Comparison of ENCODE assay signal across 9 mouse cellular contexts in genomic region chr9:101611481-101611880, GRCm38 (mm10).
A peak's percentile ranks its signal among the peaks of the same experiment; 100 is the strongest.
DNase-seq lines count a peak whose midpoint lies in the region; ATAC-seq and TF ChIP-seq lines count a peak whose summit lies in the region.
"Had no signal": no experiment of that assay in that cellular context is flagged by ENCODE, and none has a peak within 500 bp of the region (broad histone marks: within the 10 kb centered on the region; RNA-seq: fewer than 3 reads in every experiment).

No protein-coding gene starts in this region.

- no peaks in the 10 kb centered on the region for H3K4me1 ChIP-seq in hindbrain, embryonic 11.5 days (replicated peaks; ENCODE audit: control insufficient read depth, insufficient read depth, low read length)
- H3K4me1 ChIP-seq in hindbrain, embryonic 13.5 days (replicated peaks), result no peaks in the 10 kb centered on the region
- no peaks in the 10 kb centered on the region for H3K4me1 ChIP-seq in testis, adult 2 months (ENCODE audit: control insufficient read depth, insufficient read depth, low read length)
- H3K4me1 ChIP-seq in stomach, postnatal 0 days (replicated peaks; ENCODE audit: control insufficient read depth, insufficient read depth), result no peaks in the 10 kb centered on the region
- H3K4me1 ChIP-seq: neural tube, embryonic 12.5 days had no signal

- no peak for TF ChIP-seq POLR2A in testis, adult 2 months (IDR thresholded peaks at IDR 0.05; ENCODE audit: control insufficient read depth, low read depth, low read length)

- peak; percentile 9; the same call in 1 of the 2 replicates for TF ChIP-seq CTCF in testis, adult 2 months (IDR thresholded peaks at IDR 0.05; ENCODE audit: control insufficient read depth, insufficient read depth, insufficient replicate concordance, low read depth, low read length)
- TF ChIP-seq CTCF in stomach, postnatal 0 days (IDR thresholded peaks at IDR 0.05; ENCODE audit: low read depth), result peak; percentile 69

- H3K4me3 ChIP-seq in hindbrain, embryonic 11.5 days (ENCODE audit: low read depth, low read length), result no peak overlapping the region
- H3K4me3 ChIP-seq in hindbrain, embryonic 13.5 days, result no peak overlapping the region
- H3K4me3 ChIP-seq in testis, adult 2 months (ENCODE audit: control insufficient read depth, low read depth, low read length), result no peak overlapping the region
- H3K4me3 ChIP-seq in stomach, postnatal 0 days (ENCODE audit: low read depth, low read length), result no peak overlapping the region
- H3K4me3 ChIP-seq: neural tube, embryonic 12.5 days had no signal

- no peaks in the 10 kb centered on the region for H3K9me3 ChIP-seq in hindbrain, embryonic 11.5 days (ENCODE audit: control insufficient read depth, low read length)
- H3K9me3 ChIP-seq in hindbrain, embryonic 13.5 days, result no peaks in the 10 kb centered on the region
- H3K9me3 ChIP-seq in stomach, postnatal 0 days (ENCODE audit: control insufficient read depth, low read length), result no peaks in the 10 kb centered on the region
- H3K9me3 ChIP-seq: neural tube, embryonic 12.5 days had no signal

- H3K9ac ChIP-seq in hindbrain, embryonic 11.5 days (ENCODE audit: low read depth, low read length), result no peak overlapping the region
- no peak overlapping the region for H3K9ac ChIP-seq in hindbrain, embryonic 13.5 days
- no peak overlapping the region for H3K9ac ChIP-seq in stomach, postnatal 0 days (ENCODE audit: low read length)
- H3K9ac ChIP-seq: neural tube, embryonic 12.5 days had no signal

- WGBS in hindbrain, embryonic 11.5 days, result 32% methylated on average over 3 of the region's 3 CpGs
- 19% methylated on average over 3 of the region's 3 CpGs for WGBS in hindbrain, embryonic 13.5 days
- 47% methylated on average over 3 of the region's 3 CpGs for WGBS in stomach, postnatal 0 days

- no peaks in the 10 kb centered on the region for H3K27me3 ChIP-seq in hindbrain, embryonic 11.5 days (ENCODE audit: control insufficient read depth, insufficient read depth, low read length)
- H3K27me3 ChIP-seq in hindbrain, embryonic 13.5 days, result 0 out of 2 replicates have a peak, but pooled peaks cover 3% of the 10 kb centered on the region
- H3K27me3 ChIP-seq in testis, adult 2 months (ENCODE audit: control insufficient read depth, insufficient read depth, low read length), result no peaks in the 10 kb centered on the region
- no peaks in the 10 kb centered on the region for H3K27me3 ChIP-seq in stomach, postnatal 0 days (ENCODE audit: control insufficient read depth, insufficient read depth, low read length)
- H3K27me3 ChIP-seq: neural tube, embryonic 12.5 days had no signal

- DNase-seq in hindbrain, embryonic 11.5 days (ENCODE audit: low spot score), result peak; percentile 68
- DNase-seq in testis, postnatal 14 days (ENCODE audit: low spot score), result no peak
- peak; percentile 46 for DNase-seq in embryo, embryonic 9.5 days (ENCODE audit: extremely low spot score)
- DNase-seq in stomach, postnatal 0 days (ENCODE audit: low spot score), result peak; percentile 26
- DNase-seq in Muller cell, postnatal 12 days (ENCODE audit: inconsistent ontology term), result no peak

- TF ChIP-seq EP300 in stomach, postnatal 0 days (optimal IDR thresholded peaks at IDR 0.05), result no peak

- H3K4me2 ChIP-seq in hindbrain, embryonic 11.5 days (replicated peaks; ENCODE audit: low read depth, low read length), result no peak overlapping the region
- H3K4me2 ChIP-seq in hindbrain, embryonic 13.5 days, result no peak overlapping the region
- H3K4me2 ChIP-seq in stomach, postnatal 0 days (replicated peaks; ENCODE audit: low read depth), result no peak overlapping the region
- H3K4me2 ChIP-seq: neural tube, embryonic 12.5 days had no signal

- no peak for ATAC-seq in hindbrain, embryonic 11.5 days (ENCODE audit: low FRiP score)
- no peak for ATAC-seq in hindbrain, embryonic 13.5 days (ENCODE audit: low FRiP score)
- no peak for ATAC-seq in stomach, postnatal 0 days (ENCODE audit: low FRiP score, low TSS enrichment)
- ATAC-seq in erythroblast, adult 5-6 weeks (replicated peaks; ENCODE audit: low FRiP score, poor library complexity, severe bottlenecking), result no peak

- no peaks in the 10 kb centered on the region for H3K36me3 ChIP-seq in hindbrain, embryonic 11.5 days (ENCODE audit: control insufficient read depth, insufficient read depth, low read length)
- H3K36me3 ChIP-seq in hindbrain, embryonic 13.5 days, result no peaks in the 10 kb centered on the region
- H3K36me3 ChIP-seq in testis, adult 2 months (ENCODE audit: control insufficient read depth, insufficient read depth, low read length), result no peaks in the 10 kb centered on the region
- H3K36me3 ChIP-seq in stomach, postnatal 0 days (ENCODE audit: control insufficient read depth, insufficient read depth, low read length), result no peaks in the 10 kb centered on the region
- H3K36me3 ChIP-seq: neural tube, embryonic 12.5 days had no signal

- H3K27ac ChIP-seq in hindbrain, embryonic 11.5 days (ENCODE audit: low read depth, low read length), result no peak overlapping the region
- H3K27ac ChIP-seq in hindbrain, embryonic 13.5 days, result no peak overlapping the region
- H3K27ac ChIP-seq in testis, adult 2 months (ENCODE audit: control insufficient read depth, insufficient read depth, low read depth, low read length), result no peak overlapping the region
- H3K27ac ChIP-seq in stomach, postnatal 0 days (replicated peaks), result no peak overlapping the region
- H3K27ac ChIP-seq: neural tube, embryonic 12.5 days had no signal

Comparison
In these comparisons a context has a peak if more than half of its experiments do, and no peak if none do; other contexts are left out.
1. DNase-seq: peak in hindbrain, embryonic 11.5 days (single experiment), embryo, embryonic 9.5 days (single experiment) and stomach, postnatal 0 days (single experiment); none in testis, postnatal 14 days (single experiment) and Muller cell, postnatal 12 days (single experiment).